Mouse (Mus musculus): ENCODE results near the gene Elp5. TPM values are rescaled to one million over a fixed set of nuclear protein-coding genes. Genes with fewer than 3 reads are reported as not detected.

Elp5 gene
- polyA plus RNA-seq, 1 experiment = 75.3 TPM

DNA sequence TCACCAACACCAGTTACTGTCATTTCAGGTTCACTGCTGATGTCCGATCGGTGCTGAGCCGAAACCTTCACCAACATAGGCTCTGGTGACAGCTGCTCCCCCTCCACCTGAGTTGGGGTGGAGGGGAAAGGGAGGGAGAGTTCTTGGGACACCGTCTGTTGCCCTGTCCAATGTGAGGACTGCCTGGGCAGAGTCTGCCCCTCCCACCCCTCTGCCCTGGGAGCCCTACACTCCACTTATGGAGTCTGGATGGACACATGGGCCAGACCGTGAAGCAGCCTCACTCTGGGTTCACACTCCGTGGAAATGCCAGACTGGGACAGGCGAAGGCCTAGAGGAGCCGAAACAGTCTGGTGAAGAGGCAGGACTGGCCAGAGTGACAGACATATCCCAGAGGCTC lies 7.6 kb upstream of the Elp5 start:
- H3K4me1 ChIP-seq (replicated peaks; ENCODE audit: control insufficient read depth, insufficient read depth, low read length) = peaks cover 8% of the 10 kb centered on the region
- H3K4me3 ChIP-seq (ENCODE audit: control insufficient read depth, insufficient read depth, low read length) = no peak overlapping the region
- DNase-seq = no peak
- 97% methylated on average over 8 of the region's 8 CpGs for WGBS
- TF ChIP-seq CTCF (IDR thresholded peaks at IDR 0.05; ENCODE audit: borderline replicate concordance, control insufficient read depth, extremely low read depth, insufficient read depth, low read length, poor library complexity) (no peak), POLR2A (IDR thresholded peaks at IDR 0.05; ENCODE audit: control insufficient read depth, extremely low read depth, insufficient read depth, low read length, poor library complexity) (no peak)
- no peaks in the 10 kb centered on the region for H3K27me3 ChIP-seq (ENCODE audit: control insufficient read depth, insufficient read depth, low read length)
- peaks cover 37% of the 10 kb centered on the region for H3K36me3 ChIP-seq (ENCODE audit: control insufficient read depth, insufficient read depth, low read length)
- no peak overlapping the region for H3K27ac ChIP-seq (ENCODE audit: control insufficient read depth, insufficient read depth, low read length)

DNA sequence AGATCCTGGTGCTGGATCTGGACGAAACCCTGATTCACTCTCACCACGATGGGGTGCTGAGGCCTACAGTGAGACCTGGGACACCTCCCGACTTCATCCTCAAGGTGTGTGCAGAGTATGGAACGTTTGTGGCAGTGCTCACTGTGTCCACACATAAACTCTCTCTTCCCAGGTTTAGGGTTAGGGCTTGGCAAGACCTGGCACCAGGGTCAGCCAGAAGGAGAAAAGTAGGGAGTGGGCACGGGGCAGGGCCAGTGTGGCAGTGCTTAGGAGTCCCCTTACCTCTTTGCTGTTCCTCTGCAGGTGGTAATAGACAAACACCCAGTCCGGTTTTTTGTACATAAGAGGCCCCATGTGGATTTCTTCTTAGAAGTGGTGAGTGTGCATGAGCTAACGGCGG lies 2.1 kb upstream of the Elp5 start:
- WGBS = 96% methylated on average over 8 of the region's 8 CpGs
- H3K4me1 ChIP-seq (replicated peaks; ENCODE audit: control insufficient read depth, insufficient read depth, low read length) = peaks cover 14% of the 10 kb centered on the region
- TF ChIP-seq POLR2A (IDR thresholded peaks at IDR 0.05; ENCODE audit: control insufficient read depth, extremely low read depth, insufficient read depth, low read length, poor library complexity) (no peak), CTCF (IDR thresholded peaks at IDR 0.05; ENCODE audit: borderline replicate concordance, control insufficient read depth, extremely low read depth, insufficient read depth, low read length, poor library complexity) (no peak)
- no peak overlapping the region for H3K4me3 ChIP-seq (ENCODE audit: control insufficient read depth, insufficient read depth, low read length)
- H3K27me3 ChIP-seq (ENCODE audit: control insufficient read depth, insufficient read depth, low read length) = no peaks in the 10 kb centered on the region
- no peak for DNase-seq
- H3K36me3 ChIP-seq (ENCODE audit: control insufficient read depth, insufficient read depth, low read length) = peaks cover 43% of the 10 kb centered on the region
- no peak overlapping the region for H3K27ac ChIP-seq (ENCODE audit: control insufficient read depth, insufficient read depth, low read length)

DNA sequence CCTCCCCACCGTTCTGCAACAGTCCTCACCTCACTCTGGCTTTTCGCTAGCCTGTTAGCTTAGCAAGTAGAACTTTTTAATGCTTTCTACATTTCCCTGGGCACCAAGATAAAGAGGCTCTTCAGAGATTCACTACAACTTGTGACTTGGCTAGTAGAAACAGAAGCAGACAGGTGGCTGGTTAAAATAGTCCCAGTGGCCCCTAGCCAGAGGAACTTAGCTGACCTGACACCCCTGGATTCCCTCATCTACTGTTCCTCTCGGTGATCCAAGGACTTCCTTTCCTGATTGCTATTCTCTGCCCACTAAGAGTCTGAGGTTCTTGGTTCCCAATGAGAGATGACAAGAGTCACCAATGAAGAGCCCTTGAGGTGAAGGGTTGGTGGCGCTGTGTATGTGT lies 1.1 kb upstream of the Elp5 start:
- Histone ChIP-seq H3K36me3 (ENCODE audit: control insufficient read depth, insufficient read depth, low read length) (peaks cover 33% of the 10 kb centered on the region), H3K27me3 (ENCODE audit: control insufficient read depth, insufficient read depth, low read length) (no peaks in the 10 kb centered on the region), H3K4me1 (replicated peaks; ENCODE audit: control insufficient read depth, insufficient read depth, low read length) (peaks cover 14% of the 10 kb centered on the region), H3K27ac (ENCODE audit: control insufficient read depth, insufficient read depth, low read length) (no peak overlapping the region), H3K4me3 (ENCODE audit: control insufficient read depth, insufficient read depth, low read length) (no peak overlapping the region)
- TF ChIP-seq CTCF (IDR thresholded peaks at IDR 0.05; ENCODE audit: borderline replicate concordance, control insufficient read depth, extremely low read depth, insufficient read depth, low read length, poor library complexity) (no peak), POLR2A (IDR thresholded peaks at IDR 0.05; ENCODE audit: control insufficient read depth, extremely low read depth, insufficient read depth, low read length, poor library complexity) (no peak)
- no peak for DNase-seq
- WGBS = 94% methylated on average over 4 of the region's 4 CpGs

DNA sequence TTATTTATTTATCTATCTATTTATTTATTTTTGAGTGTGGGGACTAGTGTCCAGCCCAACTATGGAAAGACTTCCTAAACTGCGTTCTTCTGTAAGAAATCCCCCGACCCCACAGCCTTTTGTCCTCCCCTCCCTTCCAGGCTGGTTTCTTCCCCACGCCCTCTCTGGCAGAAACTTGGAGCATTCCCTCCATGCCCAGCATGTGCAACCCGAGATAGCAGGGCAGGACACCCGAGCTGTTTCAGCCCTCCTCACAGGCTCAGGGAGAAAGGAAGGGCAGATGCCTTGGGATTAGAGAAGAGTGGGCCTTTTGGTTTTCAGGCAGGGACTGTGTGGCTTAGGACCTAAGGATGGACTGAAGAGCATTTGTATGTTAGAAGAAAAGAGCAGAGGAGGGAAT lies 560 bp upstream of the Elp5 start:
- TF ChIP-seq POLR2A (IDR thresholded peaks at IDR 0.05; ENCODE audit: control insufficient read depth, extremely low read depth, insufficient read depth, low read length, poor library complexity) = no peak
- no peak for TF ChIP-seq CTCF (IDR thresholded peaks at IDR 0.05; ENCODE audit: borderline replicate concordance, control insufficient read depth, extremely low read depth, insufficient read depth, low read length, poor library complexity)
- Histone ChIP-seq H3K4me1 (replicated peaks; ENCODE audit: control insufficient read depth, insufficient read depth, low read length) (peaks cover 14% of the 10 kb centered on the region), H3K4me3 (ENCODE audit: control insufficient read depth, insufficient read depth, low read length) (no peak overlapping the region), H3K27me3 (ENCODE audit: control insufficient read depth, insufficient read depth, low read length) (no peaks in the 10 kb centered on the region), H3K36me3 (ENCODE audit: control insufficient read depth, insufficient read depth, low read length) (peaks cover 28% of the 10 kb centered on the region), H3K27ac (ENCODE audit: control insufficient read depth, insufficient read depth, low read length) (no peak overlapping the region)
- DNase-seq = no peak
- 72% methylated on average over 5 of the region's 5 CpGs for WGBS

DNA sequence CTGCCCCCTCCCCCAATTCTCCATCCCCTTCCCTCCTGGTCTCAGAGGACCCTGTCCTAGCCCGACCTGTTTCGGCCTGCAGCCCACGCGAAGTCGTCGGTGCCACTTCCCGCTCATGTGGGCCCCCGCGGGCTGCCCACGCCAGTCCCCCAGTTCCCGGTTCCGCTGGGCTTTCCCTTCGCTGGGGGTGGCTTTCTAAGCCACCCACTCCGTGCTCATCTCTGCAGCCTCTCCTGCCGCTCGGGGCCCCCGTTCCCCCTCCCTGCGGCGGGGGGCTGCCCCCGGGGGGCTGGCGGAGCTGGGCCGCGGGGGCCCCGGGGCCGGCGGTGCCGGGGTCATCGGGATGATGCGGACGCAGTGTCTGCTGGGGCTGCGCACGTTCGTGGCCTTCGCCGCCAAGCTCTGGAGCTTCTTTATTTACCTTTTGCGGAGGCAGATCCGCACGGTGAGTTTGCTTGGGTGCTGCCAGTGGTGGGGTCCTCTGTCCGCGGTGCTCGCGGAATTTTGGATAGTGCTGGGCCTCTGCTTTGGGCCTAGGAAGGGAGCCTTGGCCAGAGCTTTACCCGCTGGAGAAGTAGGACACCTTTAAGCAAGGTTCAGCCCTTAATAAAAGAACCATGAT lies 1.1 kb downstream of the Elp5 start, which contains the start of gene Ctdnep1:
Gene Ctdnep1 (plus strand): TSS at position 16 of the 622 bp plus-strand sequence.
- peaks cover 19% of the 10 kb centered on the region for H3K36me3 ChIP-seq (ENCODE audit: control insufficient read depth, insufficient read depth, low read length)
- TF ChIP-seq POLR2A (IDR thresholded peaks at IDR 0.05; ENCODE audit: control insufficient read depth, extremely low read depth, insufficient read depth, low read length, poor library complexity) (no peak), CTCF (IDR thresholded peaks at IDR 0.05; ENCODE audit: borderline replicate concordance, control insufficient read depth, extremely low read depth, insufficient read depth, low read length, poor library complexity) (0 out of 2 replicates have a peak, but pooled peaks have one; percentile 36)
- peak within 1 kb of the TSS; percentile 59 for H3K4me3 ChIP-seq (ENCODE audit: control insufficient read depth, insufficient read depth, low read length)
- no peaks in the 10 kb centered on the region for H3K27me3 ChIP-seq (ENCODE audit: control insufficient read depth, insufficient read depth, low read length)
- H3K4me1 ChIP-seq (replicated peaks; ENCODE audit: control insufficient read depth, insufficient read depth, low read length) = peaks cover 14% of the 10 kb centered on the region
- no peak for DNase-seq
- 0% methylated on average over 43 of the region's 43 CpGs for WGBS
- peak within 1 kb of the TSS; percentile 68 for H3K27ac ChIP-seq (ENCODE audit: control insufficient read depth, insufficient read depth, low read length)

DNA sequence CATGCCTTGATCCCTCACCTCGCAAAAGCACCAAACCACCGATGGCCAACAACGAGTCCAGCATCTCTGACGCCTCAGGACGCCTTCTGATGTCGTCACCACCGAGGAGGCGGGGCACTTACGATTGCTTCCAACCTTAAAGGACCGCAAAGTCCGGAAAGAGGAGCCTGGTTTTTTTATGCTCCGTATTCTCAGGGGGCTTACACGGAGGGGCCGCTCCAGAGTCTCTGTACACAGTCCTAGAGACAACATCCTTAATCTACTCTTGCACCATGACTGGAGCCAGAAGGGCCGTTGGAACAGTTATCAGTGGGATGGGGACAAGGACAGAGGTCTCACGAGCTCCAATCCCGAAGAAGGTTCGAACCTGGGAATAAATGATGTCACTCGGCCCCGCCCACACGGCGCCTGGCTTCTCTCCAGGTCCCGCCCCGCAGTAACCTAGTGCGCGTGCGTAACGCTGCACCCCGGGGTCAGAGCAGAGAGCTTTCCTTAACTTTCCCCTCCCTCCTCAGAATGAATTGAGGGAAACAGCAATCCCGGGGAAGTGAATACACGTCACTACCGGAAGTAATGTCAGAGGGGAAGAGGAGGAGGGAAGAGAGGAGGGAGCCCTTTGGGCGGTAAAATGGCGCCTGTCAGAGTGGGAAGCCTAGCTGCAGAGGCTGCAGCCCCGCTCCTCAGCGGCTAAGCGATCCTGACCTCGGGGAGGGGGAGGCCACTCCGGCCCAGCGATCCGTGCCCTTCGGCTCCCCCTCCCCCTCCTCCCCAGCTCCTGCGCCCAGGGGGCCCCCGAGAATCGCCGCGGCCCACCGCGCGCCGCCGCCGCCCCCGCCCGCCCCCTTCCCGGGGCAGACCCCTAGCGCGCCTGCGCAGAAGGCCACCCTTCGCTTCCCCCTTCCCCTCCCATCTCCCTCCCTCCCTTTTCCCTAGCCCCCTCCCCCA lies 1.8 kb downstream of the Elp5 start:
- Histone ChIP-seq H3K4me3 (ENCODE audit: control insufficient read depth, insufficient read depth, low read length) (peak overlapping the region; percentile 59), H3K4me1 (replicated peaks; ENCODE audit: control insufficient read depth, insufficient read depth, low read length) (peaks cover 14% of the 10 kb centered on the region), H3K27me3 (ENCODE audit: control insufficient read depth, insufficient read depth, low read length) (no peaks in the 10 kb centered on the region), H3K27ac (ENCODE audit: control insufficient read depth, insufficient read depth, low read length) (peak overlapping the region; percentile 68), H3K36me3 (ENCODE audit: control insufficient read depth, insufficient read depth, low read length) (peaks cover 14% of the 10 kb centered on the region)
- WGBS = 1% methylated on average over 53 of the region's 60 CpGs
- TF ChIP-seq CTCF (IDR thresholded peaks at IDR 0.05; ENCODE audit: borderline replicate concordance, control insufficient read depth, extremely low read depth, insufficient read depth, low read length, poor library complexity) = 0 out of 2 replicates have a peak, but pooled peaks have one; percentile 23
- peak; percentile 70; the same call in 1 of the 2 replicates for TF ChIP-seq POLR2A (IDR thresholded peaks at IDR 0.05; ENCODE audit: control insufficient read depth, extremely low read depth, insufficient read depth, low read length, poor library complexity)
- peak; percentile 89 for DNase-seq
